Mouse (Mus musculus): Measurements from ENCODE around the gene Nrm. TPM values are rescaled to one million over a fixed set of nuclear protein-coding genes. Genes with fewer than 3 reads are reported as not detected.

The Nrm gene
- polyA plus RNA-seq, 2 experiments from 2014 or later: 35.5 to 43.5 TPM

GRCm38 (mm10) chr17:35909186-35909918 lies 48.2 kb downstream of the Nrm start:
- peak; percentile 38 for ATAC-seq

GRCm38 (mm10) chr17:35909919-35910369 lies 48.8 kb downstream of the Nrm start, which contains the start of gene Atat1:
Gene Atat1, minus strand, starts transcription at chr17:35910075.
- ATAC-seq: peak; percentile 91

GRCm38 (mm10) chr17:35914975-35915374 lies 53.9 kb downstream of the Nrm start:
- ATAC-seq: no peak

Other genes starting within 250 kb of the Nrm start
- not detected for gene Gm9573, start 234.7 kb upstream of the Nrm start, polyA plus RNA-seq (2017; shearing (Covaris generic))
- under 1 TPM; 0.16 to 0.46 TPM for gene Mucl3, start 217.6 kb upstream of the Nrm start, polyA plus RNA-seq (2017; shearing (Covaris generic))
- gene Vars2, start 193.7 kb upstream of the Nrm start, polyA plus RNA-seq (2017; shearing (Covaris generic)): 10 to 100 TPM; 11.1 to 15.2 TPM
- 10 to 100 TPM; 28.3 to 37.7 TPM for gene Gtf2h4, start 187.6 kb upstream of the Nrm start, polyA plus RNA-seq (2017; shearing (Covaris generic))
- gene Ddr1, start 156.7 kb upstream of the Nrm start, polyA plus RNA-seq (2017; shearing (Covaris generic)): under 1 TPM; 0.65 TPM
- gene Ier3, start 39.6 kb upstream of the Nrm start, polyA plus RNA-seq (2017; shearing (Covaris generic)): 1 to 10 TPM; 1.1 to 1.9 TPM
- 10 to 100 TPM; 24.3 to 30.7 TPM for gene Flot1, start 38.1 kb upstream of the Nrm start, polyA plus RNA-seq (2017; shearing (Covaris generic))
- gene Tubb5, start 23.0 kb upstream of the Nrm start, polyA plus RNA-seq (2017; shearing (Covaris generic)): 100 to 1,000 TPM; 564 to 602 TPM
- 10 to 100 TPM; 10.9 to 13.2 TPM for gene Mdc1, start 19.8 kb upstream of the Nrm start, polyA plus RNA-seq (2017; shearing (Covaris generic))
- gene Ppp1r18, start 4.3 kb downstream of the Nrm start, polyA plus RNA-seq (2017; shearing (Covaris generic)): 100 to 1,000 TPM; 222 to 223 TPM
- 10 to 100 TPM; 13.4 to 39.3 TPM for gene Dhx16, start 18.5 kb downstream of the Nrm start, polyA plus RNA-seq (2017; shearing (Covaris generic))
- 10 to 100 TPM; 12.6 to 15.3 TPM for gene 2310061I04Rik, start 36.1 kb downstream of the Nrm start, polyA plus RNA-seq (2017; shearing (Covaris generic))
- 10 to 100 TPM; 10.3 to 16.9 TPM for gene Atat1, start 48.8 kb downstream of the Nrm start, polyA plus RNA-seq (2017; shearing (Covaris generic))
- 10 to 100 TPM; 59.8 to 82.8 TPM for gene Mrps18b, start 55.1 kb downstream of the Nrm start, polyA plus RNA-seq (2017; shearing (Covaris generic))
- gene Ppp1r10, start 55.1 kb downstream of the Nrm start, polyA plus RNA-seq (2017; shearing (Covaris generic)): 10 to 100 TPM; 44.9 to 53.5 TPM
- gene Abcf1, start 108.4 kb downstream of the Nrm start, polyA plus RNA-seq (2017; shearing (Covaris generic)): 100 to 1,000 TPM; 122 to 174 TPM
- 1 to 10 TPM; 8.1 to 9.2 TPM for gene Gnl1, start 118.5 kb downstream of the Nrm start, polyA plus RNA-seq (2017; shearing (Covaris generic))
- 10 to 100 TPM; 16.5 to 17.6 TPM for gene Prr3, start 118.9 kb downstream of the Nrm start, polyA plus RNA-seq (2017; shearing (Covaris generic))
- 10 to 100 TPM; 31.2 to 45.1 TPM for gene H2-T24, start 159.2 kb downstream of the Nrm start, polyA plus RNA-seq (2017; shearing (Covaris generic))
- 1,000 to 10,000 TPM in 1 of 2 experiments, 100 to 1,000 TPM in 1; 829 to 1,151 TPM for gene H2-T23, start 171.5 kb downstream of the Nrm start, polyA plus RNA-seq (2017; shearing (Covaris generic))
- gene H2-T22, start 181.4 kb downstream of the Nrm start, polyA plus RNA-seq (2017; shearing (Covaris generic)): 100 to 1,000 TPM; 407 to 526 TPM
- under 1 TPM in 1 of 2 experiments, not detected in 1; 0.66 TPM for gene Gm6034, start 181.6 kb downstream of the Nrm start, polyA plus RNA-seq (2017; shearing (Covaris generic))
- not detected for gene Gm11127, start 197.1 kb downstream of the Nrm start, polyA plus RNA-seq (2017; shearing (Covaris generic))